Mouse (Mus musculus) fibroblast of lung, adult 2 months (primary cell): Measurements from ENCODE around the gene Alx3.
"Not testable (repeated sequence)": the region's sequence is repeated elsewhere in the genome, so short reads cannot be mapped to it uniquely, and the experiment has no call there.

Experiments
- DNase-seq: peaks from one replicate; pipeline ENCODE4 v3.0.0-alpha.2; 2011; ENCODE audit warnings: low read depth

Alx3 gene

DNA sequence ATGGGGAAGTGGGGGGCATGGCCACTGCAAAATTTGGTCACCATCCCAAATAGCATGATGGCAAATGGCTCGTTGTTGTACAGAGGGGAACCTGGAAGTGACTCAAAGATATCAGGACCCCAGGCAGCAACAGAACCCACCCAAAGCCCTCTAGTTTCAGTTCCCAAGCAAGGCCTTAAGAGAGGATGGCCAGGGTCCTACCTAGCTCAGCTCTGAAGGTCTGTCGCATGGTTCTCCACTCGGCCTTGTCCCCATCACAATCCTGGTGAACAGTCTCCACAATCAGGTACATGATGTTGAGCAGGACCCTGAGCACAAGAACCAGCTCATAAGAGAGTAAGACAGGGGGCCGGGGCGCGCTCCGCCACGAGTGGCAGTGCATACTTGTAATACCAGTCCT, 29.6 kb downstream of the Alx3 start:
- DNase-seq, result no peak

DNA sequence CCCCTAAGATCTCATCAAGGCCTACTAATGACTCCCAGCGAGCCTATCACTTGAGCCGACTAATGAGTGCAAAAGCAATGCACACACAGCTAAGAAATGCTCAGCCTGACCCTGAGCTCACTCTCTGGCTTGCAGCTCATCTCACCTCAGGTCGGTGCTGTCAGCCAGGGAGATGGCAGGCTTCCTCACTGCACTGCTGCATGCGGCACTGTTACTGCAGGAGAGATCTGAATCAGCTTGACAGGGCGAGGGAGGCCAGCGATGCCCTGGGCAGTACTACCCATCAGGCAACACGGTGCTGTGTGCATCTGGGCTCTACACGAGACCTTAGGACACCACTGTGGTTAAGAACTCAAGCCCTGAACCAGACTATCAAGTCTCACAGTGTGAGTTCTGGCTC, 30.7 kb downstream of the Alx3 start:
- DNase-seq, result no peak

DNA sequence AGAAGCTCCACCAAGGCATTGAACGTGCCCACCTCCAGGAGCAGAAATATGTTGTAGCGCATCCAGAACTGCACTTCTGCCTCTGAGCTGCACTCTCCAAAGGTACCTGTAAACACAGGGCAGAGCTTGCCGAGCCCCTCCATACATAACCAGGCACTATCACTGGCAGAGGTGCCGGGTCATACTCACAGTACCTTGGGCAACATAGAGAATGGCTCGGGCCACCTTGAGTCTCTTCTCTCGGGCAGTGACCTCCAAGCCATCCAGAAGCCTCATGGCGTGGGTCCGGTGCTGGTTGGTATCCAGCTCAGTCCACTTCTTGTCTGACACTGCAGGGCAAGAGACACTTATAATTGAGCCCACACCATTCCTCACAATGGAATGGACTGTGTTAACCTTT, 31.9 kb downstream of the Alx3 start:
- no peak for DNase-seq

GRCm38 (mm10) chr3:107627641-107628040, 32.8 kb downstream of the Alx3 start:
- DNase-seq, result no peak

- DNase-seq, result no peak
These were observed 33.7 kb downstream of the Alx3 start for GRCm38 (mm10) chr3:107628551-107628950.

GRCm38 (mm10) chr3:107629411-107629810, 34.6 kb downstream of the Alx3 start:
- DNase-seq, result no peak

GRCm38 (mm10) chr3:107630682-107631522, 36.1 kb downstream of the Alx3 start, which contains the start of gene Gm10961:
Gm10961 (plus strand) TSS chr3:107631322.
- DNase-seq, result peak; percentile 19

DNA sequence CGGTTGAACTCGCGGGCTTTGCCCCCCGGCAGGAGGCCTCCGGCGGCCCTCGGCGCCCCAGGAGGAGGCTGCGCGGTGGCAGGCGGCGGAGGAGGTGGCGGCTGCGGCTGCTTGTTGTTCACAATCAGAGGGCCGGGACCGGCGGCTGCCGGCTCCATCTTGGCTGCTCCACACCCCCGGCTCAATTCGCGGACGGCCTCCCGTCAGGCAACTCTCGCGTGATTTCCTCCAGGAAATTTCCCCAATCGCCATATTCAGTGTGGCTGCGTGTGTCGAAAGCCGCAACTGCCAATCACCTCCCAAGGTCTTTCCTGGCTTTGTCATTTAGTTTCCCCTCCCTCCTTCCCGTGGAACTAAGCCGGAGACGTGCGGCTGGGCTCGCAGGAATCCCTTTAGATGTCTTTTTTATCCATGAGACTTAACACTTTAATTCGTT, 36.7 kb downstream of the Alx3 start, which contains the start of gene Strip1:
Gene Strip1 (minus strand): TSS at position 172 of the 436 bp plus-strand sequence.
- DNase-seq, result peak; percentile 88

DNA sequence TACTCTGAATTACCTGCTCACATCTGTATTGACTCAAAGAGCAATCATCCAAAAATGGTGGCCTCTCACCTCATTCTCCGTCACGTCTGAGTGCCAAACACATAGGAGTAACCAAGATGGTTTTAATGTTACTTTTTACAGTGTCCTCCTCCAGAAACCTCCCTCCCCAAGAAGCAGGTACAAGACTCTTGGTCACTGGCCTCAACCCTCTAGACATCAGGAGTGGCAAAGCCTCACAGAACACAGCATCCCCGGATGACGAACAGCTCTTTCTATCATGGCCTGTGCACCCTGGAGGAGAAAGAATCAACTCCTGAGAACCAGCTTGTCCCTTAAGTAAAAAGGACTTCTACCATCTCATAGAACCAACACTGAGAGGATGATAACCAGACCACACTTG, 38.0 kb downstream of the Alx3 start:
- DNase-seq, result no peak

- no peak for DNase-seq
These were observed 39.1 kb downstream of the Alx3 start for GRCm38 (mm10) chr3:107633906-107634305.

DNA sequence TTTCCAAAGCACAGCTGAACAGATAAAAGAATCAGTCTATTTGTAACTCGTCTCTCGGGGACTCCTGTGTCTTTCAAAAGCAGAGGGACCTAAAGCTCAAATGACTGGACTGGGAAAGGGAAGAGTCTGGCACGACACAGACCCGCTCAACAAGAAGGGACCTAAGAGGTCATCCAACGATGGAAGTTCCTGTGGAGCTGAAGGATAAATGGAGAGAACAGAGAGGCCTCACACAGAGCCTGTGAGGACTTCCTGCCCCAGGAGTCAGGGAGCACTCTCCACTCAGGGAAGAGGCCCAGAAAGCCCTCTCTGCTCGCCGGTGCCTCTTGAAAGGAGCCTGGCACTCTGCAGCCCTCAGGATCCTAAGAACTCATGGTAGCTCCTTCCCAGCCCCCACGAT, 41.0 kb downstream of the Alx3 start:
- DNase-seq, result no peak

- no peak for DNase-seq
These were observed 41.4 kb downstream of the Alx3 start for GRCm38 (mm10) chr3:107636236-107636635.

DNA sequence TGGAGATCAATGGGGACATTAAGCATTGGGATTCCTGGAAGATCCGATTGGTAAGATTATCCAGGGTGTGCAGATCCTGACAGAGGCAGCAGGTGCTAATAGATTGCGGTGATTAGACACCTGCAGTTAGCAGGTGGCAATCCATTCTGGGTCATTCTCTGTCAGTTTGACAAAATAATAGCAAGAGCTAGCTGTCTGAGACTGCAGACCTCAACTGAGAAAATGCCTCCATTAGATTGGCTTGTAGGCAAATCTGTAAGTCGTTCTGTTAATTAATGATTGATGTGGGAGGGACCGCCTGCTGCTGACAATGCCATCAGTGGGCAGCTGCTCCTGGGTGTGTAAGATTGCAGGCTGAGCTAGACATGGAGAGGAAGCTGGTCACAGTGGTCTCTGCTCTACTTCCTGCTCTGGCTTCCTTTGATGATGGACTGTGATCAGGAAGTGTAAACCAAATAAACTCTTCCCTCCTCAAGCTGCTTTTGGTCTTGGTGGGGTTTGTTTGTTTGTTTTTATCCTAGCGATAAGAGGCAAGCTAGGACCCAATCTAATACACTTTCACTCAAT, 42.9 kb downstream of the Alx3 start:
- no peak for DNase-seq

- DNase-seq, result no peak
These were observed 52.1 kb downstream of the Alx3 start for GRCm38 (mm10) chr3:107646947-107647346.

- not testable (repeated sequence) for DNase-seq
These were observed 55.4 kb downstream of the Alx3 start for GRCm38 (mm10) chr3:107650276-107650675.

DNA sequence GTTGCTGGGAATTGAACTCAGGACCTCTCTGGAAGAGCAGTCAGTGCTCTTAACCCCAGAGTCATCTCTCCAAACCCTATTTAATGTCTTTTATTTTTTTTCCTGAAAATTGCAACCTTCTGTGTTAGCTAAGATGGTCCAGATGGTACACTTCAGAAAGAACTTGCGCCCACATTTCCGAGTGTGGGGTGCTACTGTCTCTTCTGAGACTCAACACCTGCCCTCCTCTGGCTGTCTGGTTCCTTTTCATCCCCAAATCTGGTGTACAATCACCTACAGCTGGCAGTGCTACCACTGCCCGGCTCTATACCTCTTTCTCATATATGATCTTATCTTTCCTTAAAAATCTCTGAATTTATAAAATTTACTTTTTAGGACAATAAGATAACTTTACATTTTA, 58.1 kb downstream of the Alx3 start:
- no peak for DNase-seq

DNA sequence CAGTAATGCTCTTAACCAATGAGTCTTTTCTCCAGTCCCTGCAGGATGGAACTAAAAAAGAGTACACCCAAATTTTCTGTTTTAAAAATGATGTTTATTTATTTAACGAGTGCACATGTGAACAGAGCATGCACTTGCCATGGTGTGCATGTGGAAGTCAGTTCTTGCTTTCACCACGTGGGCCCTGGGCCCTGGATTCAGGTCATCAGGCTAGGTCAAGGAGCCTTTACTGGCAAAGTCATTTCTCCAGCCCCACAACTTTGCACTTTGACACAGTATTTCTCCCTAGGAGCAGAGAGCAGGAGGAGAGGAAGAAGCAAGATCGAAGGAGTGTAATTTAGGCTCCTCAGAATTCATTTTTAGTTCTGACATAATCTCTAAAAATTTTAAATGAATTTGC, 60.0 kb downstream of the Alx3 start:
- DNase-seq, result no peak
